In genomic region chr11:34315383-34315782, GRCm38 (mm10) we compare ENCODE assay signal across 13 mouse cellular contexts. TPM values are rescaled to one million over a fixed set of nuclear protein-coding genes. Genes with fewer than 3 reads are reported as not detected.
A peak's percentile ranks its signal among the peaks of the same experiment; 100 is the strongest.
DNase-seq lines count a peak whose midpoint lies in the region; ATAC-seq and TF ChIP-seq lines count a peak whose summit lies in the region.
"Had no signal": no experiment of that assay in that cellular context is flagged by ENCODE, and none has a peak within 500 bp of the region (broad histone marks: within the 10 kb centered on the region; RNA-seq: fewer than 3 reads in every experiment).

No protein-coding gene starts in this region.

- peak overlapping the region; percentile 77 for H3K4me2 ChIP-seq in heart, embryonic 13.5 days
- H3K4me2 ChIP-seq in hindbrain, embryonic 11.5 days (replicated peaks; ENCODE audit: low read depth, low read length), result peak overlapping the region; percentile 31; the same call in 1 of the 2 replicates
- H3K4me2 ChIP-seq in midbrain, embryonic 15.5 days, result peak overlapping the region; percentile 58
- H3K4me2 ChIP-seq: liver, embryonic 13.5 days had no signal

- no peak for TF ChIP-seq CTCF in cortical plate, adult 2 months (IDR thresholded peaks at IDR 0.05; ENCODE audit: extremely low read depth, insufficient read depth, low read length)
- no peak for TF ChIP-seq CTCF in thymus, adult 2 months (IDR thresholded peaks at IDR 0.05; ENCODE audit: borderline replicate concordance, control insufficient read depth, extremely low read depth, insufficient read depth, low read length, poor library complexity)

- intact Hi-C loops in heart, postnatal 10 days (cut with DNase I), result loop anchor here (2.0 kb wide), 1 partner anchor 499 kb away; no protein-coding TSS in a partner anchor

- H3K27ac ChIP-seq in heart, embryonic 13.5 days (replicated peaks), result no peak overlapping the region
- no peak overlapping the region for H3K27ac ChIP-seq in cortical plate, adult 2 months (ENCODE audit: insufficient read depth, low read length)
- H3K27ac ChIP-seq in hindbrain, embryonic 11.5 days (ENCODE audit: low read depth, low read length), result no peak overlapping the region
- H3K27ac ChIP-seq in midbrain, embryonic 15.5 days, result no peak overlapping the region
- H3K27ac ChIP-seq in thymus, adult 2 months (ENCODE audit: control insufficient read depth, insufficient read depth, low read length), result no peak overlapping the region
- H3K27ac ChIP-seq: liver, embryonic 13.5 days had no signal

- H3K9me3 ChIP-seq in heart, embryonic 13.5 days, result no peaks in the 10 kb centered on the region
- H3K9me3 ChIP-seq in hindbrain, embryonic 11.5 days (ENCODE audit: control insufficient read depth, low read length), result no peaks in the 10 kb centered on the region
- no peaks in the 10 kb centered on the region for H3K9me3 ChIP-seq in midbrain, embryonic 15.5 days
- H3K9me3 ChIP-seq: liver, embryonic 13.5 days had no signal

- DNase-seq in heart, postnatal 10 days, result no peak
- DNase-seq in hindbrain, embryonic 11.5 days (ENCODE audit: low spot score), result peak; percentile 56
- no peak for DNase-seq in Muller cell, postnatal 12 days (ENCODE audit: inconsistent ontology term)
- no peak for DNase-seq in thymus, adult 2 months
- no peak for DNase-seq in spleen, postnatal 10 days (ENCODE audit: low spot score in 2 of 2)
- DNase-seq: cerebellum, adult 11-12 months; liver, embryonic 13.5 days; thymus, postnatal 25 days had no signal

- no peak overlapping the region for H3K9ac ChIP-seq in heart, embryonic 13.5 days
- no peak overlapping the region for H3K9ac ChIP-seq in hindbrain, embryonic 11.5 days (ENCODE audit: low read depth, low read length)
- peak overlapping the region; percentile 58 for H3K9ac ChIP-seq in midbrain, embryonic 15.5 days
- H3K9ac ChIP-seq: liver, embryonic 13.5 days had no signal

- no peaks in the 10 kb centered on the region for H3K36me3 ChIP-seq in heart, embryonic 13.5 days
- no peaks in the 10 kb centered on the region for H3K36me3 ChIP-seq in hindbrain, embryonic 11.5 days (ENCODE audit: control insufficient read depth, insufficient read depth, low read length)
- no peaks in the 10 kb centered on the region for H3K36me3 ChIP-seq in midbrain, embryonic 15.5 days (replicated peaks)
- peaks cover 8% of the 10 kb centered on the region; the same call in 1 of the 2 replicates for H3K36me3 ChIP-seq in thymus, adult 2 months (ENCODE audit: control insufficient read depth, insufficient read depth, low read length)
- H3K36me3 ChIP-seq: liver, embryonic 13.5 days had no signal

- 0 out of 2 replicates have a peak, but pooled peaks cover 3% of the 10 kb centered on the region for H3K27me3 ChIP-seq in heart, embryonic 13.5 days (replicated peaks)
- no peaks in the 10 kb centered on the region; the same call in 1 of the 2 replicates for H3K27me3 ChIP-seq in hindbrain, embryonic 11.5 days (ENCODE audit: control insufficient read depth, insufficient read depth, low read length)
- H3K27me3 ChIP-seq in midbrain, embryonic 15.5 days (replicated peaks), result 0 out of 2 replicates have a peak, but pooled peaks cover 2% of the 10 kb centered on the region
- H3K27me3 ChIP-seq in thymus, adult 2 months (ENCODE audit: control insufficient read depth, insufficient read depth, low read length), result no peaks in the 10 kb centered on the region
- H3K27me3 ChIP-seq: liver, embryonic 13.5 days had no signal

- no peak for ATAC-seq in heart, embryonic 13.5 days (ENCODE audit: extremely low read depth, insufficient number of reproducible peaks, low FRiP score, low TSS enrichment)
- peak; percentile 55 for ATAC-seq in hindbrain, embryonic 11.5 days (ENCODE audit: low FRiP score)
- ATAC-seq in midbrain, embryonic 15.5 days (replicated peaks), result no peak

- 47% methylated on average over 5 of the region's 5 CpGs for WGBS in heart, embryonic 13.5 days
- WGBS in hindbrain, embryonic 11.5 days, result 17% methylated on average over 5 of the region's 5 CpGs
- 4% methylated on average over 5 of the region's 5 CpGs for WGBS in midbrain, embryonic 15.5 days
- 88% methylated on average over 5 of the region's 5 CpGs for WGBS in thymus, adult 2 months

- no peak overlapping the region for H3K4me3 ChIP-seq in heart, embryonic 13.5 days
- H3K4me3 ChIP-seq in cortical plate, adult 2 months (ENCODE audit: insufficient read depth, low read length), result 0 out of 2 replicates have a peak overlapping the region, but pooled peaks have one; percentile 36
- no peak overlapping the region for H3K4me3 ChIP-seq in hindbrain, embryonic 11.5 days (ENCODE audit: low read depth, low read length)
- H3K4me3 ChIP-seq in midbrain, embryonic 15.5 days, result peak overlapping the region; percentile 50
- no peak overlapping the region for H3K4me3 ChIP-seq in thymus, adult 2 months (ENCODE audit: control insufficient read depth, insufficient read depth, low read length)
- H3K4me3 ChIP-seq: liver, embryonic 13.5 days had no signal

- no peaks in the 10 kb centered on the region for H3K4me1 ChIP-seq in heart, embryonic 13.5 days
- peaks cover 3% of the 10 kb centered on the region for H3K4me1 ChIP-seq in cortical plate, adult 2 months (ENCODE audit: control insufficient read depth, insufficient read depth, low read length)
- no peaks in the 10 kb centered on the region for H3K4me1 ChIP-seq in hindbrain, embryonic 11.5 days (replicated peaks; ENCODE audit: control insufficient read depth, insufficient read depth, low read length)
- H3K4me1 ChIP-seq in midbrain, embryonic 15.5 days, result peaks cover 36% of the 10 kb centered on the region
- no peaks in the 10 kb centered on the region for H3K4me1 ChIP-seq in thymus, adult 2 months (replicated peaks; ENCODE audit: control insufficient read depth, insufficient read depth, low read length)

- no peak for TF ChIP-seq POLR2A in cortical plate, adult 2 months (IDR thresholded peaks at IDR 0.05; ENCODE audit: extremely low read depth, insufficient read depth, low read length)
- TF ChIP-seq POLR2A in thymus, adult 2 months (IDR thresholded peaks at IDR 0.05; ENCODE audit: control insufficient read depth, extremely low read depth, insufficient read depth, low read length, poor library complexity), result no peak

RNA-seq across cellular contexts. Expression of gene Fam196b, which starts 0.8 kb away (rescaled TPM):
- polyA plus RNA-seq in heart, embryonic 13.5 days (2015; fragmentation: Nextera tagmentation; extraction: Ambion mirVana), result 0.13 and 0.20 TPM in 2 replicates
- total RNA-seq in heart, postnatal 10 days (2021), result not detected
- 0.47 and 0.75 TPM in 2 replicates for polyA plus RNA-seq in cortical plate, adult 2 months (2012; rRNA removed)
- polyA plus RNA-seq in hindbrain, embryonic 11.5 days (2014; fragmentation: Nextera tagmentation; extraction: Ambion mirVana), result 0.83 and 1.0 TPM in 2 replicates
- 5.1 and 6.4 TPM in 2 replicates for polyA plus RNA-seq in midbrain, embryonic 15.5 days (2015; fragmentation: Nextera tagmentation; extraction: Ambion mirVana)
- 0.05 and 0.07 TPM in 2 replicates for polyA plus RNA-seq in thymus, adult 2 months (2012; rRNA removed)
- total RNA-seq: megakaryocyte progenitor cell, adult 5-6 weeks had no signal
- polyA plus RNA-seq: C2C12 had no signal

Comparison
In these comparisons a context has a peak if more than half of its experiments do, and no peak if none do; other contexts are left out.
1. H3K4me3 ChIP-seq: peak in cortical plate, adult 2 months (single experiment) and midbrain, embryonic 15.5 days (single experiment); none in heart, embryonic 13.5 days (single experiment), hindbrain, embryonic 11.5 days (single experiment) and thymus, adult 2 months (single experiment).
2. Peak in every context shown above with its lines, with median percentiles within 50 percentile points of each other: H3K4me2 ChIP-seq.